Mouse (Mus musculus) adipocyte (in vitro differentiated cells): Measurements from ENCODE around the gene Hey2.

Source experiments
- DNase-seq: peaks from one replicate; pipeline ENCODE4 v3.0.0-alpha.2; 2016; ENCODE audit warnings: low spot score

Hey2 gene

GRCm38 (mm10) chr10:30842643-30843437 is at the start of gene Hey2:
TSS of gene Hey2 (minus strand) at chr10:30842801.
- no peak for DNase-seq

DNA sequence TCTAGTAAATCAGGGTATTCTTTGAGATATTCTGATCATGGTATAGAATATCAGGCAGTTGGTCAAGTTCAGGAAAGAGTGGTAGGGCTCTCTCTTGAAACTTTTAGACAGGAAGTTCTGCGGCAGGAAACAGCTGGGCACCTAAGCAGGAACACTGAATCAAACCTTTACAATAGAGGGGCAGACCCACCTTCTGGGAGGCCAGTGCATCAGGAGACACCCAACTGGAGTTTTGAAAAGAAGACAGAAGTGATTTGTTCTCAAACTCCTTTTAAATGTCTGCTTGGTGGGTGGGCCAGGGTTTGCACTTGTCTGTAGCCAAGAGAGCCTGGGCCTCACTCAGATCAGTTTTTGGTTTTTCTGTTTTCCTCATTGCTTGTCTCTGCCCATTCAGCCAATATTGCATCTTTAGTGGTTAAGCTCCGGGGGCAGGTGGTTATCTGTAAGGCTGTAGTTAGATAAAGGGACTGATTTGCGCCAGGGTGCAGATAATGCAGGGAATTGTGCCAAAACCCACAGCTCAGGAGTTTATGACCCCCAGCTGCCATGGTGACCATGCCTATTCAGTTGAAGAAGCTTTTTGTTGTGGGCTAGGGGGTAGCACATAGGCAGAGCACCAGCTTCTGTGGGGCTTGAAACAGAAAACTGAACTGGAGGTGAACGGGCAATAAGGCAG is 40.6 kb upstream of the Hey2 start:
- DNase-seq = no peak

DNA sequence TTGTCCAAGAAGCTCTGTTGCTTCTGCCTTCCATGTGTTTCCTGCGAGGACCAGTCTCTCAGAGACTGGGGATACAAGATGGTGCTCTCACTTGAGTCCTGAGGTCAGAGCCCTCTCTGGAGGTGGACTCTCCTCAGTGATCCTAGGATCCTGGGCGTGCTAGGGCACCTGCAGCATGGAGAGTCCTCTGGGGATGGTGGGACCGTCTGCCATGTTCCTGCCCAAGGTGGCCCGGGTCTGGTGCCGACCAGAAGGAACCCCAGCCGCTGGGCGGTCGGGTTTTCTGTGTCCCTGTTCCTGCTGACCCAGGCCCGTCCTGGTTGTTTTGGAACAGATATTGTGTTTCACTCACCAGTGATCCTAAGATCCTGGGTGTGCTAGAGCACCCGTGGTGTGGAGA is 38.5 kb upstream of the Hey2 start:
- no peak for DNase-seq

GRCm38 (mm10) chr10:30845101-30845825 is 2.7 kb upstream of the Hey2 start:
- DNase-seq = no peak

DNA sequence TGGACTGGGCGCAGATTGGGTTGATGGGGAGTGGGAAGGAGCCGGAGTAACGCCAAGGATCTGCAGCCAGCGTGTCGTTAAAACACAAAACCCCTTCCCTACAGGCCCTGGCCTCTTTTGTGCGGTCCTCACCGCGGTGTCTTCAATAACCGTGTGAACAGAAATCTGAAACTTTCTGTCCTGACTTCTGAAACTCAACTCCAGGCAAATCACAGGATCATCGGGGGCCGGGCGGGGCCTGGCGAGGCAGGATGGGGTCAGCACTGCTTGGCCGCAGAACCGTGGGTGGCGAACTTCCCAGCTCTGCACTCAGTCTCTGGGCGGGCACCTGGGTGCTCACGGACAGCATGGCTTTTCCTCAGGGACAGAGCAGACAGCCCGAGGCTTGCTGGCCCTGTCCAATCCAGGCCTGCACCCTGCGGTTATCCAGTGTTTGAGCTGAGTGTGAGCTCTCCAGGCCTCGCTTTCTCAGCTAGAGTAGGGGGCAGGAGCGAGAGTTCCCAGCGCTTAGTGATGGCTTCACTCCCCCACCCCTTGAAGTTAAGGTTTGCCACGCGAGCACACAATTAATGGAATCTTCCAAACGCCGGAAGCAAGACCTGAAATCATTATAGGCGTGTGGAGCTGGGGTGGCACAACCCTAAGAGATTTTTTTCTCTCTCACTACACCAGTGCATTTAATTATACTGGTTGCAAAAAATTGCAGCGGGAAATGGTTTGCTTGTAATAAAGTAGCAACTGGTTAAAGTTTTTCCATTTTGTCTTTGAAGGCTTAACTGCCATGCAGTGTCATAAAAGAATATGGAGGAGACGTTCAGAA is 1.8 kb upstream of the Hey2 start:
- no peak for DNase-seq

- DNase-seq = no peak
These were observed 1.0 kb upstream of the Hey2 start for GRCm38 (mm10) chr10:30843438-30844190.

DNA sequence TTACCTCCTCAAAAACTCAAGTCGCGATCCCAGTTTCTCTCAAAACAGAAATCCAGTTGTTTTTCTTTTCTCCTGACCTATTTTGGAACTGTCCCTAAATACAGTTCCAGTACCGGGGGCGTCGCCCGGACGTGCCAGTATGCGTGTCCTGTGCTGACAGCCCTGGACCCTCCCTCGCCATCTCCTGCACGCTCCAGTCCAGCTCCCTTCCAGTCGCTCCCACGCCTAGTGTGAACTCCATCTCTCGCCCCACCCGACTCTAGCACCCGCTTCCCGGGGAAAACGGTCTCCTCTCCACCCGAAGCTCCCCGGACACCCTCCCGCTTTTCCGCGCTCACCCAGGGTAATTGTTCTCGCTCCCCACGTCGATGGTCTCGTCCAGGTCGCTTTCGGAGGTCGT is 373 bp downstream of the Hey2 start:
- no peak for DNase-seq

GRCm38 (mm10) chr10:30840824-30841223 is 1.8 kb downstream of the Hey2 start:
- DNase-seq = no peak

DNA sequence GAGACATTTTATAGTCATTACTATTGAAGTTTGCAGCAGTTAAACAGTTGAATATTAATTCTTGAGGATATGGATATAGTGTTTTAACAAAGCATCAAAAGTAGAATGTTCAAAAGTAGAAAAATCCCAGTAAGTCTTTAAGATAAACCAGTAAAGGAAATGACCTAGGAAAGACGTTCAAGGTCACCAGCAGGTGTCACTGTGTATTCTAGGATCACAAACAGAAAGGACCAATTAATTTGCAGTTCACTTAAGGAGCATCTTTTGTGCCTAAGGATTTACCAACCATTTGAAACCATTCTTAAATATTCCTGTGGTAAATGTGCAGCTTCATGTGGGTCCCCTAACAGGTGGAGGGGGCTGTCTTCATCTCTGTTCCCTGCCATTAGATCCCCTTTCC is 4.4 kb downstream of the Hey2 start:
- peak; percentile 24 for DNase-seq

- DNase-seq = peak; percentile 65
These were observed 17.6 kb downstream of the Hey2 start for GRCm38 (mm10) chr10:30825049-30825448.

- peak; percentile 89 for DNase-seq
These were observed 31.7 kb downstream of the Hey2 start for GRCm38 (mm10) chr10:30810967-30811293.

- DNase-seq = peak; percentile 92
These were observed 32.2 kb downstream of the Hey2 start for GRCm38 (mm10) chr10:30810247-30810966.

DNA sequence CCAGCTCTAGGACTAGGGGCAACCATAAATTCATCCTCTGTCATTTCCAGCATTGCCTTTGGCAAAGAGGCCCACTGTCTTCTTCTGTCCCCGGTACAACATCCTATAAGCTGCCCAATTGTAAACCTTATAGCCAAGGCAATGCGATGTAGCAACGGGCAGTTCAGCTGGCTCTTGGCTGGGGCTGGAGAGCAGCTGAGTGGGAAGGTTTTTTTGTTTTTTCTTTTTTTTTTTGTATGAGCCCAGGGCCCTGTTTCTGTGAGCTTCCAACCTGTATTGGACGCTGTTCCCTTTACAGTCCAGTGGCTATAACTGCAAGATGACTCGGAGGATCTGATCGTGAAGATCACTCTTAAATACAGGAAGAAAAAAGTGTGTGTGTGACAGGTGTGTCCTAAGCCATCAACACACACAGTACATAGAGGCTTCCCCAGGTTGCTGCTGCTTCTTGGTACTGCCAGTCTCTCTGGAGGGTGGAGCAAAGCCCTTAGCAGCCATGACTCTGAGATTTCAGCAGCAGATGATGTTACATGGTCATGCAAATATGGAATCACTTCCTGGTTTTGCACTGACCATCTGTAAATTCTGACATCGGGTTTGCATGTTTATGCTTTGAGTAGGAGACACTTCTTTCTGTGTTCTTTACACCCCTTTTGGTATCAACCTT is 38.9 kb downstream of the Hey2 start:
- peak; percentile 14 for DNase-seq

DNA sequence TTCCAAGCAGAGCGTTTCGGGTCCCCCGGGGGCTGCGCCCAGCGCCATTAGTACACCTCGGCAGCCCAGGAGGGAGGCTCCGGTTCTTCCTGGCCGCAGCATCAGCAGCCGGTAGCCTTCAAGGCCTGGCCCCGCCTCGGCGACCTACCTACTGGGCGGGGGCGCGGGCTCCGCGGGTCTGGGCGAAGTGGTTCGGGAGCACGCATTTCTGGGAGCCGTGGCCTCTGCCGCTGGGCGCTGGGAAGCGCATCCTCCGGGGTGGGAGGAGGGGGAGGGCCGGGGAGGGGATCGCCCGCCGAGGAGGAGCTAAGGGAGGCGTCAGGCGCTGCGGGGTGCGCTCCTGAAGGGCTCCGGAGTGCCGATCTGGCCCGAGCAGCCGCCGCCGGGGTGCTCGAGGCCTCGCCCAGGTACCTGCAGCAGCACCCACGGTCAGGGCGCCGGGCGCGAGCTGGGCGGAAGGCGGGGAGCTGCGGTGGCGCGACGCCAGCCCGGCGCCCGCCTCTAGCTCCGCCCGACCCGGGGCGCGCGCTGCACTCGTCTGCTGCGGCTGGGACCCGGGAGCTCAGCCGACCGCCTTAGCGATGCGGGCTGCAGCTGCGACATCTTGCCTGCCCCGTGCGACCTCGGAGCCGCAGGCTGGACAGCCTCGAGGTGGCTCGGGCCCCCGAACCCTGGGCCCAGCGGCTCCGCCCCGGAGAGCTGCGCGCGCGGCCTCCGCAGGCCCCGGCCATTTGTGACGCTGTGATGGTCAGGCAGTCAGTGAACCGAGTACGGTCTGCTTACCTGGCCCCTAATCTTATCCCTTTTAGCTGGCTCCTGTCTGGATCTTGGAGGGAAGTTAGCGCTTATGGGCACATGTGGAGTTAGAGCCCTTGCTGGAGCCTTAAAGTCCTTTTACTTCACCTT is 39.7 kb downstream of the Hey2 start, which contains the start of gene Ncoa7:
Ncoa7 (minus strand) TSS at position 646 of the 906 bp plus-strand sequence.
- peak; percentile 65 for DNase-seq

GRCm38 (mm10) chr10:30802033-30802432 is 40.6 kb downstream of the Hey2 start:
- DNase-seq = peak; percentile 26

DNA sequence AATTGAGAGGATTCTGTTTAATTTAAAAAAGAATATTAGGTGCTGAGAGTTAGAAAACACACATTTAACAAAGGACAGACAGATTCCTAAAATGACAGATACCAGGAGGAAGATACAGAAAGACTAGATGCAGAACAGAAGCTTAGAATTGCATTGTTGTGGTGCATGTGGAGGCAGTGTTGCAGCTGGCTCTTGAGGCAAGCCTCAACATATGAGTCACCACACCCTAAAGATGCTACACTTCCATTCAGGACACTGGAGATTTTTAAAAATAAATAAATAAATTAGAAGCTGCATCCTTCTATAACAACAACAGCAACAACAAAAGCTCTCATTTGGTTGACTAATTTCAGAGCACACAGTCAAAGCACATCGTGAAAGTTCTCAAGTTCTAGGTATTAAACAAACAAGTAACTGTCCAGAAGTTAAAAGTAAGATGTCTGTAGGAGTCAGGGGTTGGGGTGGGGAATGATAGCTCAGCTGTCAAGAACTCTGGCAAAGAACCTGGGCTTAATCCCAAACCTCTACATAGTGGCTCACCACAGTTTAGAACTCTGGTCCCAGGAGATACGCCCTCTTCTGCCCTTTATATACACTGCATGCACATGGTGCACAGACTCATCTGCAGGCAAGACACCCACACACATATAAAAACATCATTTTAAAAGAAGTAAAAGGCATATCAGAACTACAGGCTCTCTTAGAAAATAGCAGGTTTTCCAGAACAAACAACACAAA is 42.7 kb downstream of the Hey2 start:
- DNase-seq = no peak

GRCm38 (mm10) chr10:30796469-30797261 is 45.9 kb downstream of the Hey2 start:
- no peak for DNase-seq
